Mouse (Mus musculus) small intestine, adult 2 months (tissue): ENCODE data around the gene Glp2r. TPM values are rescaled to one million over a fixed set of nuclear protein-coding genes. Genes with fewer than 3 reads are reported as not detected.

Experiments
- H3K27ac ChIP-seq: fragments of 200-500 bp; 2 replicates; pipeline ENCODE4 v1.5.1; 2012; ENCODE audit warnings: low read depth, low read length, control low read depth, inconsistent platforms; ENCODE audit not compliant: insufficient read depth
- H3K27me3 ChIP-seq: fragments of 200-500 bp; 2 replicates; pipeline ENCODE4 v1.6.1; 2012; ENCODE audit warnings: mild to moderate bottlenecking, moderate library complexity, low read length, inconsistent platforms; ENCODE audit not compliant: control insufficient read depth, insufficient read depth
- H3K36me3 ChIP-seq: fragments of 200-500 bp; 2 replicates; pipeline ENCODE4 v1.6.1; 2012; ENCODE audit warnings: mild to moderate bottlenecking, low read length, control low read depth, inconsistent platforms; ENCODE audit not compliant: control insufficient read depth, insufficient read depth
- H3K4me1 ChIP-seq: fragments of 200-500 bp; 2 replicates; pipeline ENCODE4 v1.6.1; 2012; ENCODE audit warnings: low read length, inconsistent platforms, mixed read lengths; ENCODE audit not compliant: control insufficient read depth, insufficient read depth, insufficient read length
- H3K4me3 ChIP-seq: fragments of 200-500 bp; 2 replicates; pipeline ENCODE4 v1.5.1; 2012; ENCODE audit warnings: low read depth, mild to moderate bottlenecking, control low read depth, inconsistent platforms, low read length, moderate library complexity
- CTCF ChIP-seq: fragments of 200-500 bp; IDR thresholded peaks from 2 replicates; pipeline ENCODE4 v1.5.1; 2012; ENCODE audit warnings: low read depth, mild to moderate bottlenecking, control low read depth, inconsistent platforms, low read length, moderate library complexity, mixed read lengths; ENCODE audit not compliant: insufficient replicate concordance, insufficient read length; ENCODE audit errors: extremely low read depth
- POLR2A ChIP-seq: fragments of 200-500 bp; IDR thresholded peaks from 2 replicates; pipeline ENCODE4 v1.6.1; 2012; ENCODE audit warnings: low read depth, mild to moderate bottlenecking, control low read depth, inconsistent platforms, low read length, moderate library complexity
- WGBS: fragments of 180-500 bp; shearing (Covaris S2); methylation state at CpG from one replicate; pipeline ENCODE4 v1.1.7; 2018; 5-methylcytosine and 5-hydroxymethylcytosine counted together
- polyA plus RNA-seq: library from polyadenylated mRNA; depleted of rRNA; stranded (reverse); fragments of >200 nt; gene quantifications from 2 replicates; pipeline ENCODE4 v1.2.3, GENCODE M21; 2012

Glp2r gene
- polyA plus RNA-seq, 1 experiment: 2.1 TPM

- WGBS: 47% methylated on average over 8 of the region's 8 CpGs
These were observed 30.2 kb upstream of the Glp2r start for GRCm38 (mm10) chr11:67801169-67801568.

GRCm38 (mm10) chr11:67800130-67800723, 29.3 kb upstream of the Glp2r start:
- H3K36me3 ChIP-seq: no peaks in the 10 kb centered on the region
- H3K27me3 ChIP-seq: no peaks in the 10 kb centered on the region
- H3K4me1 ChIP-seq: no peaks in the 10 kb centered on the region
- H3K27ac ChIP-seq: no peak overlapping the region
- TF ChIP-seq POLR2A (no peak), CTCF (no peak)
- no peak overlapping the region for H3K4me3 ChIP-seq

More at GRCm38 (mm10) chr11:67801169-67801568, 30.2 kb upstream of the Glp2r start:
- Histone ChIP-seq H3K4me1 (no peaks in the 10 kb centered on the region), H3K27ac (no peak overlapping the region), H3K4me3 (no peak overlapping the region), H3K27me3 (no peaks in the 10 kb centered on the region), H3K36me3 (no peaks in the 10 kb centered on the region)
- no peak for TF ChIP-seq POLR2A
- no peak for TF ChIP-seq CTCF

GRCm38 (mm10) chr11:67797931-67798330, 27.0 kb upstream of the Glp2r start, which contains the start of gene Dhrs7c:
TSS of gene Dhrs7c (plus strand) at chr11:67798187.
- Histone ChIP-seq H3K27me3 (no peaks in the 10 kb centered on the region), H3K36me3 (no peaks in the 10 kb centered on the region), H3K27ac (no peak within 1 kb of the TSS), H3K4me1 (no peaks in the 10 kb centered on the region), H3K4me3 (no peak within 1 kb of the TSS)
- TF ChIP-seq POLR2A: no peak
- no peak for TF ChIP-seq CTCF
- WGBS: 69% methylated on average over 7 of the region's 7 CpGs

- Histone ChIP-seq H3K4me3 (no peak overlapping the region), H3K36me3 (no peaks in the 10 kb centered on the region), H3K27me3 (no peaks in the 10 kb centered on the region), H3K27ac (no peak overlapping the region), H3K4me1 (no peaks in the 10 kb centered on the region)
- TF ChIP-seq POLR2A (no peak), CTCF (no peak)
- WGBS: 68% methylated on average over 11 of the region's 11 CpGs
These were observed 19.2 kb upstream of the Glp2r start for GRCm38 (mm10) chr11:67790182-67790581.

GRCm38 (mm10) chr11:67774379-67774778, 3.4 kb upstream of the Glp2r start, which contains the start of gene Gsg1l2:
TSS of gene Gsg1l2 (plus strand) at chr11:67774608.
- H3K4me1 ChIP-seq: no peaks in the 10 kb centered on the region
- H3K36me3 ChIP-seq: no peaks in the 10 kb centered on the region
- H3K4me3 ChIP-seq: no peak within 1 kb of the TSS
- 75% methylated on average over 12 of the region's 12 CpGs for WGBS
- H3K27ac ChIP-seq: no peak within 1 kb of the TSS
- no peaks in the 10 kb centered on the region for H3K27me3 ChIP-seq
- TF ChIP-seq CTCF: no peak
- no peak for TF ChIP-seq POLR2A

- 16% methylated on average over 8 of the region's 8 CpGs for WGBS
- H3K36me3 ChIP-seq: no peaks in the 10 kb centered on the region
- H3K27me3 ChIP-seq: no peaks in the 10 kb centered on the region
- H3K4me1 ChIP-seq: no peaks in the 10 kb centered on the region
- TF ChIP-seq CTCF (no peak), POLR2A (no peak)
- no peak overlapping the region for H3K27ac ChIP-seq
- H3K4me3 ChIP-seq: no peak overlapping the region
These were observed 1.6 kb upstream of the Glp2r start for GRCm38 (mm10) chr11:67772577-67772976.

- Histone ChIP-seq H3K27me3 (no peaks in the 10 kb centered on the region), H3K36me3 (no peaks in the 10 kb centered on the region), H3K4me1 (no peaks in the 10 kb centered on the region), H3K4me3 (no peak overlapping the region), H3K27ac (no peak overlapping the region)
- 42% methylated on average over 2 of the region's 2 CpGs for WGBS
- no peak for TF ChIP-seq POLR2A
- TF ChIP-seq CTCF: no peak
These were observed 738 bp upstream of the Glp2r start for GRCm38 (mm10) chr11:67771691-67772090.
